Mouse (Mus musculus): Measurements from ENCODE around the gene Eif4e2.
A peak's percentile ranks its signal among the peaks of the same experiment; 100 is the strongest.

DNA sequence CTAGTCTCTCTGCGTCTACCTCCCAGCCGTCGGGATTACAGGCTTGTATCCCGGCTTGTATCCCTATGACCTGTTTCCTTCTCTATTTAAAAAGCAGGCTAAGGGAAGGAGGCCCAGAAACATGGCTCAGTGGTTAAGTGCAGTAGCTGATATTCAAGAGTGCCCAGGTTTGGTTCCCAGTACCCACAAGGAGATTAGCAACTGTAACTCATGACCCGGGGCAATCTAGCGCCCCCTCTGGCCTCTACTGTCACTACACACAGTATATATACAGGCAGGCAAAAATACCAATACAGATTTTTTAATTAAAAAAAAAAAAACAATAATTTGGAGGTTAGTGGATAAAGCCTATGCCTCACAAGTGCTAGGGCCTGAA, 68.7 kb downstream of the Eif4e2 start:
- peak; percentile 13; the same call in 1 of the 2 replicates for TF ChIP-seq CTCF (IDR thresholded peaks at IDR 0.05; ENCODE audit: extremely low read depth, insufficient read length, insufficient replicate concordance, low read depth, low read length)
- TF ChIP-seq POLR2A (IDR thresholded peaks at IDR 0.05; ENCODE audit: low read depth, low read length) = no peak
